Comparison of ENCODE assay signal across 22 mouse cellular contexts in genomic region chr6:29632552-29633292, GRCm38 (mm10). TPM values are rescaled to one million over a fixed set of nuclear protein-coding genes. Genes with fewer than 3 reads are reported as not detected.
A peak's percentile ranks its signal among the peaks of the same experiment; 100 is the strongest.
DNase-seq lines count a peak whose midpoint lies in the region; ATAC-seq and TF ChIP-seq lines count a peak whose summit lies in the region.
"Had no signal": no experiment of that assay in that cellular context is flagged by ENCODE, and none has a peak within 500 bp of the region (broad histone marks: within the 10 kb centered on the region; RNA-seq: fewer than 3 reads in every experiment).

No protein-coding gene starts in this region.

- DNase-seq in embryonic facial prominence, embryonic 10.5 days (ENCODE audit: low spot score), result no peak
- DNase-seq in kidney, postnatal 0 days (ENCODE audit: low spot score), result peak; percentile 52
- no peak for DNase-seq in kidney, adult 11 months
- DNase-seq in limb, embryonic 14.5 days (ENCODE audit: low spot score), result no peak
- DNase-seq in thymus, postnatal 25 days, result no peak
- DNase-seq: adrenal gland, postnatal 25 days; cerebellum, adult 11 months; cerebellum, postnatal 10 days; gastrocnemius, postnatal 10 days; heart, adult 18-20 months; heart, postnatal 36 days; liver, postnatal 0 days; lung, postnatal 10 days; thymus, postnatal 36 days had no signal

- no peak for TF ChIP-seq CTCF in kidney, postnatal 0 days (IDR thresholded peaks at IDR 0.05; ENCODE audit: low read depth)
- no peak for TF ChIP-seq CTCF in E14TG2a.4 (conservative IDR thresholded peaks at IDR 0.05; ENCODE audit: low read length)

- WGBS in embryonic facial prominence, embryonic 13.5 days, result 56% methylated on average over 12 of the region's 12 CpGs
- 55% methylated on average over 12 of the region's 12 CpGs for WGBS in embryonic facial prominence, embryonic 10.5 days
- WGBS in kidney, postnatal 0 days, result 30% methylated on average over 12 of the region's 12 CpGs
- 47% methylated on average over 12 of the region's 12 CpGs for WGBS in limb, embryonic 14.5 days

- H3K36me3 ChIP-seq in embryonic facial prominence, embryonic 13.5 days, result no peaks in the 10 kb centered on the region
- H3K36me3 ChIP-seq in embryonic facial prominence, embryonic 10.5 days (replicated peaks), result no peaks in the 10 kb centered on the region
- no peaks in the 10 kb centered on the region for H3K36me3 ChIP-seq in kidney, postnatal 0 days (ENCODE audit: insufficient read depth, low read length)
- no peaks in the 10 kb centered on the region for H3K36me3 ChIP-seq in E14TG2a.4 (ENCODE audit: insufficient read depth, low read length)
- H3K36me3 ChIP-seq in limb, embryonic 14.5 days (ENCODE audit: control insufficient read depth, insufficient read depth, low read length), result no peaks in the 10 kb centered on the region
- H3K36me3 ChIP-seq: G1E; hindbrain, embryonic 15.5 days; midbrain, embryonic 15.5 days had no signal

- H3K4me3 ChIP-seq in embryonic facial prominence, embryonic 13.5 days, result no peak overlapping the region
- H3K4me3 ChIP-seq in embryonic facial prominence, embryonic 10.5 days, result no peak overlapping the region
- no peak overlapping the region for H3K4me3 ChIP-seq in kidney, postnatal 0 days (replicated peaks; ENCODE audit: low read depth, low read length)
- H3K4me3 ChIP-seq in E14TG2a.4 (replicated peaks; ENCODE audit: low read length), result peak overlapping the region; percentile 27
- no peak overlapping the region for H3K4me3 ChIP-seq in limb, embryonic 14.5 days (replicated peaks; ENCODE audit: low read length)
- H3K4me3 ChIP-seq: hindbrain, embryonic 15.5 days; midbrain, embryonic 15.5 days; myocyte had no signal

- no peak for TF ChIP-seq POLR2A in limb, embryonic 14.5 days (IDR thresholded peaks at IDR 0.05; ENCODE audit: borderline replicate concordance, extremely low read depth, insufficient read depth, insufficient read length)

- no peak for ATAC-seq in embryonic facial prominence, embryonic 13.5 days (ENCODE audit: insufficient number of reproducible peaks, insufficient read depth, low FRiP score, low TSS enrichment, low read depth)
- ATAC-seq in kidney, postnatal 0 days (replicated peaks; ENCODE audit: low FRiP score, low read depth), result peak; percentile 67
- no peak for ATAC-seq in limb, embryonic 14.5 days (ENCODE audit: low FRiP score, low read depth)
- ATAC-seq: forebrain, embryonic 14.5 days; intestine, embryonic 16.5 days; liver, postnatal 0 days; midbrain, embryonic 15.5 days had no signal

- H3K9me3 ChIP-seq in embryonic facial prominence, embryonic 13.5 days, result no peaks in the 10 kb centered on the region
- H3K9me3 ChIP-seq in embryonic facial prominence, embryonic 10.5 days, result no peaks in the 10 kb centered on the region
- no peaks in the 10 kb centered on the region for H3K9me3 ChIP-seq in kidney, postnatal 0 days (replicated peaks; ENCODE audit: low read length)
- peaks cover 16% of the 10 kb centered on the region for H3K9me3 ChIP-seq in E14TG2a.4 (ENCODE audit: low read length)
- no peaks in the 10 kb centered on the region for H3K9me3 ChIP-seq in limb, embryonic 14.5 days (ENCODE audit: control insufficient read depth, low read length)
- H3K9me3 ChIP-seq: hindbrain, embryonic 15.5 days; midbrain, embryonic 15.5 days had no signal

- no peak overlapping the region for H3K27ac ChIP-seq in embryonic facial prominence, embryonic 13.5 days
- no peak overlapping the region for H3K27ac ChIP-seq in embryonic facial prominence, embryonic 10.5 days (replicated peaks)
- H3K27ac ChIP-seq in kidney, postnatal 0 days, result peak overlapping the region; percentile 68
- H3K27ac ChIP-seq in limb, embryonic 14.5 days (replicated peaks; ENCODE audit: low read depth, low read length), result peak overlapping the region; percentile 22; the same call in 1 of the 2 replicates
- H3K27ac ChIP-seq: hindbrain, embryonic 15.5 days; midbrain, embryonic 15.5 days had no signal

- peaks cover 14% of the 10 kb centered on the region for H3K27me3 ChIP-seq in embryonic facial prominence, embryonic 13.5 days
- peaks cover 18% of the 10 kb centered on the region for H3K27me3 ChIP-seq in embryonic facial prominence, embryonic 10.5 days (replicated peaks; ENCODE audit: low read depth, poor library complexity, severe bottlenecking)
- H3K27me3 ChIP-seq in kidney, postnatal 0 days (ENCODE audit: insufficient read depth, low read length), result no peaks in the 10 kb centered on the region
- H3K27me3 ChIP-seq in E14TG2a.4 (ENCODE audit: insufficient read depth, low read length), result no peaks in the 10 kb centered on the region
- H3K27me3 ChIP-seq in limb, embryonic 14.5 days (ENCODE audit: control insufficient read depth, insufficient read depth, low read length), result no peaks in the 10 kb centered on the region
- H3K27me3 ChIP-seq: hindbrain, embryonic 15.5 days; midbrain, embryonic 15.5 days had no signal

- H3K9ac ChIP-seq in embryonic facial prominence, embryonic 13.5 days, result 0 out of 2 replicates have a peak overlapping the region, but pooled peaks have one; percentile 11
- no peak overlapping the region for H3K9ac ChIP-seq in kidney, postnatal 0 days (ENCODE audit: low read depth, low read length)
- no peak overlapping the region; the same call in 1 of the 2 replicates for H3K9ac ChIP-seq in limb, embryonic 14.5 days (ENCODE audit: low read depth, low read length, severe bottlenecking)
- H3K9ac ChIP-seq: hindbrain, embryonic 15.5 days; liver, postnatal 0 days; midbrain, embryonic 15.5 days had no signal

- no peaks in the 10 kb centered on the region for H3K4me1 ChIP-seq in embryonic facial prominence, embryonic 13.5 days
- H3K4me1 ChIP-seq in embryonic facial prominence, embryonic 10.5 days, result no peaks in the 10 kb centered on the region; the same call in 1 of the 2 replicates
- H3K4me1 ChIP-seq in kidney, postnatal 0 days (replicated peaks; ENCODE audit: insufficient read depth, low read length), result no peaks in the 10 kb centered on the region
- H3K4me1 ChIP-seq in E14TG2a.4 (replicated peaks; ENCODE audit: low read depth, low read length), result peaks cover 62% of the 10 kb centered on the region
- H3K4me1 ChIP-seq in limb, embryonic 14.5 days (ENCODE audit: control insufficient read depth, insufficient read depth, low read length), result no peaks in the 10 kb centered on the region
- H3K4me1 ChIP-seq: hindbrain, embryonic 15.5 days; midbrain, embryonic 15.5 days had no signal

- no peak overlapping the region for H3K4me2 ChIP-seq in embryonic facial prominence, embryonic 13.5 days
- H3K4me2 ChIP-seq in kidney, postnatal 0 days (ENCODE audit: low read length), result 0 out of 2 replicates have a peak overlapping the region, but pooled peaks have one; percentile 3
- H3K4me2 ChIP-seq in limb, embryonic 14.5 days (replicated peaks; ENCODE audit: low read depth, low read length, severe bottlenecking), result no peak overlapping the region
- H3K4me2 ChIP-seq: hindbrain, embryonic 15.5 days; midbrain, embryonic 15.5 days had no signal

RNA-seq across cellular contexts. Expression of gene Tnpo3, which starts 23.0 kb away (rescaled TPM):
- 97.3 and 97.6 TPM in 2 replicates for polyA plus RNA-seq in embryonic facial prominence, embryonic 13.5 days (2015; fragmentation: Nextera tagmentation; extraction: Ambion mirVana)
- 124 and 125 TPM in 2 replicates for polyA plus RNA-seq in embryonic facial prominence, embryonic 10.5 days (2016; fragmentation: Nextera tagmentation; extraction: Ambion mirVana)
- 56.0 and 60.2 TPM in 2 replicates for polyA plus RNA-seq in kidney, postnatal 0 days (2015; fragmentation: Nextera tagmentation; extraction: Ambion mirVana)
- 60.1 and 64.0 TPM in 2 replicates for polyA plus RNA-seq in limb, embryonic 14.5 days (2012; rRNA removed)
- 82.7 and 90.4 TPM in 2 replicates for polyA plus RNA-seq in limb, embryonic 14.5 days (2014; fragmentation: Nextera tagmentation; extraction: Ambion mirVana)

Comparison
In these comparisons a context has a peak if more than half of its experiments do, and no peak if none do; other contexts are left out.
1. H3K27ac ChIP-seq: peak in kidney, postnatal 0 days (single experiment) and limb, embryonic 14.5 days (single experiment); none in embryonic facial prominence, embryonic 13.5 days (single experiment) and embryonic facial prominence, embryonic 10.5 days (single experiment).